Mouse (Mus musculus) spleen, adult 12 weeks (tissue): ENCODE measurements around the gene Mre11a.

Source experiments
- DNase-seq: peaks from one replicate; pipeline ENCODE4 v3.0.0; 2022; ENCODE audit warnings: low spot score

The Mre11a gene

GRCm38 (mm10) chr9:14784039-14785002 lies at the start of gene Mre11a, which contains the start of gene Ankrd49:
Mre11a (plus strand) TSS chr9:14784654.
Ankrd49 (minus strand) TSS chr9:14784856.
- DNase-seq: peak; percentile 88

GRCm38 (mm10) chr9:14739498-14740150 lies 44.8 kb upstream of the Mre11a start:
- no peak for DNase-seq

- no peak for DNase-seq
Measured at GRCm38 (mm10) chr9:14740151-14740924, 44.1 kb upstream of the Mre11a start, which contains the start of gene Piwil4. Piwil4 (minus strand) TSS chr9:14740733.

- no peak for DNase-seq
Measured at GRCm38 (mm10) chr9:14750901-14751502, 33.5 kb upstream of the Mre11a start.

- no peak for DNase-seq
Measured at GRCm38 (mm10) chr9:14751503-14752000, 32.9 kb upstream of the Mre11a start.

GRCm38 (mm10) chr9:14752001-14752522 lies 32.4 kb upstream of the Mre11a start, which contains the start of gene Fut4:
Fut4 (minus strand) TSS chr9:14752393.
- DNase-seq: no peak

- DNase-seq: no peak
Measured at GRCm38 (mm10) chr9:14753947-14754346, 30.5 kb upstream of the Mre11a start.

GRCm38 (mm10) chr9:14754469-14754868 lies 30.0 kb upstream of the Mre11a start:
- DNase-seq: no peak

GRCm38 (mm10) chr9:14758590-14758989 lies 25.9 kb upstream of the Mre11a start:
- DNase-seq: no peak

GRCm38 (mm10) chr9:14759261-14759660 lies 25.2 kb upstream of the Mre11a start:
- DNase-seq: no peak

GRCm38 (mm10) chr9:14764765-14765164 lies 19.7 kb upstream of the Mre11a start:
- no peak for DNase-seq

GRCm38 (mm10) chr9:14769811-14770210 lies 14.6 kb upstream of the Mre11a start:
- DNase-seq: no peak

- no peak for DNase-seq
Measured at GRCm38 (mm10) chr9:14770803-14771471, 13.5 kb upstream of the Mre11a start, which contains the start of gene 1700012B09Rik. 1700012B09Rik (minus strand) TSS chr9:14771030.

GRCm38 (mm10) chr9:14772074-14772473 lies 12.4 kb upstream of the Mre11a start:
- DNase-seq: no peak

- DNase-seq: no peak
Measured at GRCm38 (mm10) chr9:14773813-14774212, 10.6 kb upstream of the Mre11a start.

GRCm38 (mm10) chr9:14778341-14778740 lies 6.1 kb upstream of the Mre11a start:
- DNase-seq: no peak

GRCm38 (mm10) chr9:14787356-14787755 lies 2.9 kb downstream of the Mre11a start:
- DNase-seq: no peak

- no peak for DNase-seq
Measured at GRCm38 (mm10) chr9:14805714-14806113, 21.3 kb downstream of the Mre11a start.

GRCm38 (mm10) chr9:14806786-14807185 lies 22.3 kb downstream of the Mre11a start:
- DNase-seq: no peak

GRCm38 (mm10) chr9:14810111-14810510 lies 25.7 kb downstream of the Mre11a start:
- DNase-seq: no peak

- no peak for DNase-seq
Measured at GRCm38 (mm10) chr9:14821396-14821795, 36.9 kb downstream of the Mre11a start.
